ENCODE assay signal across 9 mouse cellular contexts in genomic region chr13:43173262-43173661, GRCm38 (mm10). TPM values are rescaled to one million over a fixed set of nuclear protein-coding genes. Genes with fewer than 3 reads are reported as not detected.
DNase-seq lines count a peak whose midpoint lies in the region; ATAC-seq lines count a peak whose summit lies in the region.
"Had no signal": no experiment of that assay in that cellular context is flagged by ENCODE, and none has a peak within 500 bp of the region (broad histone marks: within the 10 kb centered on the region; RNA-seq: fewer than 3 reads in every experiment).

No protein-coding gene starts in this region.

- no peaks in the 10 kb centered on the region for H3K27me3 ChIP-seq in heart, embryonic 10.5 days (ENCODE audit: insufficient read depth, poor library complexity, severe bottlenecking)
- no peaks in the 10 kb centered on the region for H3K27me3 ChIP-seq in lung, embryonic 16.5 days (ENCODE audit: control insufficient read depth, insufficient read depth, low read depth, low read length)
- H3K27me3 ChIP-seq: limb, embryonic 15.5 days had no signal

- DNase-seq in adipocyte (ENCODE audit: low spot score): peak; percentile 83
- DNase-seq in embryo, embryonic 10 days (ENCODE audit: low spot score): peak; percentile 86
- DNase-seq in heart, embryonic 10.5 days (ENCODE audit: low spot score): peak; percentile 87
- peak; percentile 64 to 87 for DNase-seq in layer of hippocampus, adult 8-10 months (ENCODE audit: low spot score in 2 of 2)
- peak; percentile 88 to 90 for DNase-seq in right cerebral cortex, adult 2 months (ENCODE audit: low spot score in 2 of 2)
- peak; percentile 28 for DNase-seq in urinary bladder, postnatal 10 days (ENCODE audit: low spot score)

- peaks cover 19% of the 10 kb centered on the region for H3K4me1 ChIP-seq in heart, embryonic 10.5 days
- peaks cover 3% of the 10 kb centered on the region; the same call in 1 of the 2 replicates for H3K4me1 ChIP-seq in lung, embryonic 16.5 days (replicated peaks; ENCODE audit: control insufficient read depth, insufficient read depth, low read length)

- 14% methylated on average over 9 of the region's 9 CpGs for WGBS in heart, embryonic 10.5 days
- WGBS in lung, embryonic 16.5 days: 14% methylated on average over 9 of the region's 9 CpGs

- H3K27ac ChIP-seq in heart, embryonic 10.5 days: peak overlapping the region; percentile 47; the same call in 1 of the 2 replicates
- no peak overlapping the region for H3K27ac ChIP-seq in lung, embryonic 16.5 days (ENCODE audit: low read length)
- H3K27ac ChIP-seq: limb, embryonic 15.5 days had no signal

- H3K4me2 ChIP-seq in lung, embryonic 16.5 days (ENCODE audit: low read depth, low read length): 0 out of 2 replicates have a peak overlapping the region, but pooled peaks have one; percentile 1
- H3K4me2 ChIP-seq: limb, embryonic 15.5 days had no signal

- H3K9ac ChIP-seq in lung, embryonic 16.5 days (ENCODE audit: low read length): no peak overlapping the region
- H3K9ac ChIP-seq: limb, embryonic 15.5 days had no signal

- H3K4me3 ChIP-seq in heart, embryonic 10.5 days: no peak overlapping the region
- H3K4me3 ChIP-seq in lung, embryonic 16.5 days (ENCODE audit: low read length): no peak overlapping the region
- H3K4me3 ChIP-seq: limb, embryonic 15.5 days had no signal

- ATAC-seq in CD4-positive, CD25-positive, alpha-beta regulatory T cell, adult 4 months: peak; percentile 26
- peak; percentile 37; the same call in 1 of the 2 replicates for ATAC-seq in lung, embryonic 16.5 days (ENCODE audit: low read depth)

- H3K9me3 ChIP-seq in heart, embryonic 10.5 days: no peaks in the 10 kb centered on the region
- H3K9me3 ChIP-seq in lung, embryonic 16.5 days (ENCODE audit: control insufficient read depth, low read length): no peaks in the 10 kb centered on the region
- H3K9me3 ChIP-seq: limb, embryonic 15.5 days had no signal

- 0 out of 2 replicates have a peak, but pooled peaks cover 5% of the 10 kb centered on the region for H3K36me3 ChIP-seq in heart, embryonic 10.5 days
- H3K36me3 ChIP-seq in lung, embryonic 16.5 days (ENCODE audit: control insufficient read depth, insufficient read depth, low read length): no peaks in the 10 kb centered on the region

RNA-seq across cellular contexts. Expression of gene Tbc1d7, which starts 2.0 kb away (rescaled TPM):
- polyA plus RNA-seq in CD4-positive, CD25-positive, alpha-beta regulatory T cell, adult 4 months (2017; shearing (Covaris generic)): 10 to 100 TPM in 1 of 2 experiments, 1 to 10 TPM in 1; 9.8 to 16.0 TPM
- polyA plus RNA-seq in heart, embryonic 10.5 days (2016; fragmentation: Nextera tagmentation; extraction: Ambion mirVana): 55.0 and 55.8 TPM in 2 replicates
- total RNA-seq in layer of hippocampus, adult 8-10 months (2022): 10 to 100 TPM; 25.9 to 30.3 (median 27.8) TPM
- polyA plus RNA-seq in lung, embryonic 16.5 days (2015; fragmentation: Nextera tagmentation; extraction: Ambion mirVana): 44.4 and 47.3 TPM in 2 replicates

Comparison
In these comparisons a context has a peak if more than half of its experiments do, and no peak if none do; other contexts are left out.
1. DNase-seq: peak in every context shown above with its lines; median percentile 89 in right cerebral cortex, adult 2 months; 87 in heart, embryonic 10.5 days; 86 in embryo, embryonic 10 days; 83 in adipocyte; 76 in layer of hippocampus, adult 8-10 months; 28 in urinary bladder, postnatal 10 days.